18 mouse cellular contexts compared by ENCODE assay signal in genomic region chr15:10088691-10089090, GRCm38 (mm10).
DNase-seq lines count a peak whose midpoint lies in the region.
"Had no signal": no experiment of that assay in that cellular context is flagged by ENCODE, and none has a peak within 500 bp of the region (broad histone marks: within the 10 kb centered on the region; RNA-seq: fewer than 3 reads in every experiment).

No protein-coding gene starts in this region.

- intact Hi-C loops in heart, postnatal 14 days (cut with DNase I): no loop called here
- intact Hi-C loops in heart, postnatal 36 days (cut with DNase I): no loop called here

- peak; percentile 5 to 22 for DNase-seq in heart, postnatal 14 days
- DNase-seq in heart, embryonic 10.5 days (ENCODE audit: low spot score): no peak
- peak; percentile 46 for DNase-seq in adrenal gland, adult 2 months
- DNase-seq in adrenal gland, postnatal 36 days: peak; percentile 6 to 20
- DNase-seq in heart, postnatal 36 days: peak; percentile 6
- DNase-seq in embryo, embryonic 11 days: no peak
- no peak for DNase-seq in spleen, postnatal 4 days (ENCODE audit: low spot score in 2 of 2)
- DNase-seq: cerebellum, postnatal 14 days; kidney, adult 18-20 months; kidney, postnatal 36 days; thymus, postnatal 36 days had no signal

- H3K4me1 ChIP-seq in heart, embryonic 10.5 days: no peaks in the 10 kb centered on the region
- H3K4me1 ChIP-seq: forebrain, embryonic 10.5 days; heart, embryonic 13.5 days; liver, embryonic 15.5 days; midbrain, embryonic 10.5 days; neural tube, embryonic 15.5 days had no signal

- no peaks in the 10 kb centered on the region for H3K36me3 ChIP-seq in heart, embryonic 10.5 days
- H3K36me3 ChIP-seq: forebrain, embryonic 10.5 days; G1E; heart, embryonic 13.5 days; liver, embryonic 15.5 days; midbrain, embryonic 10.5 days; neural tube, embryonic 15.5 days had no signal

- no peak overlapping the region for H3K27ac ChIP-seq in heart, embryonic 10.5 days
- H3K27ac ChIP-seq: forebrain, embryonic 10.5 days; heart, embryonic 13.5 days; liver, embryonic 15.5 days; midbrain, embryonic 10.5 days; neural tube, embryonic 15.5 days; stomach, postnatal 0 days had no signal

- WGBS in heart, embryonic 10.5 days: 62% methylated on average over 3 of the region's 3 CpGs

- H3K4me3 ChIP-seq in heart, embryonic 10.5 days: no peak overlapping the region
- H3K4me3 ChIP-seq: forebrain, embryonic 10.5 days; heart, embryonic 13.5 days; liver, embryonic 15.5 days; midbrain, embryonic 10.5 days; neural tube, embryonic 15.5 days had no signal

- H3K9me3 ChIP-seq in heart, embryonic 10.5 days: no peaks in the 10 kb centered on the region
- H3K9me3 ChIP-seq: forebrain, embryonic 10.5 days; G1E; heart, embryonic 13.5 days; liver, embryonic 15.5 days; midbrain, embryonic 10.5 days; neural tube, embryonic 15.5 days had no signal

- no peaks in the 10 kb centered on the region for H3K27me3 ChIP-seq in heart, embryonic 10.5 days (ENCODE audit: insufficient read depth, poor library complexity, severe bottlenecking)
- H3K27me3 ChIP-seq: heart, embryonic 13.5 days; liver, embryonic 15.5 days; neural tube, embryonic 15.5 days had no signal

Comparison
In these comparisons a context has a peak if more than half of its experiments do, and no peak if none do; other contexts are left out.
1. DNase-seq: peak in heart, postnatal 14 days (2 of 2), adrenal gland, adult 2 months (single experiment), adrenal gland, postnatal 36 days (2 of 2) and heart, postnatal 36 days (2 of 2); none in heart, embryonic 10.5 days (single experiment), embryo, embryonic 11 days (single experiment) and spleen, postnatal 4 days (0 of 2).